Mouse (Mus musculus): Measurements from ENCODE around the gene Olfr282. TPM values are rescaled to one million over a fixed set of nuclear protein-coding genes. Genes with fewer than 3 reads are reported as not detected.
A peak's percentile ranks its signal among the peaks of the same experiment; 100 is the strongest.

Gene Olfr282
- polyA plus RNA-seq, 1 experiment from 2014 or later = not detected

DNA sequence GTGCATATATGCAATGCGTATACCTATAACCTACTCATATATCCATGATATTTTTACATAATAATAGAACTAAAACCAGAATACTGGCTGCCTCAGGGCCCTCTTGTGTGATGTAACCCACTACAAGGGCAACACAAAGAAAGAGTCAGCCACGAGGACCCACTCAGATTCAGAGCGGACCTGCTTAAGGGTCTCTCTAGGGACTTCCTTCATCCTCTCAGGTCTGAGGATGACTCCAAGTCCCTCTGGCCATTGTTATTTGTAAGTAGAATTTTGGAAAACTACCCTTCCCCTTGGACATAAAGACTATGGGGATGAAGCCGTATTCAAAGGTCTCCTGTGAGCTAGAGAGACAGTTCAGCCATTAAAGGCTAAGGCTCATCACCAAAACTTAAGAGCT lies 38.6 kb downstream of the Olfr282 start, which contains the start of gene OR5BS1P:
OR5BS1P (plus strand) TSS at position 301 of the 400 bp plus-strand sequence.
- Histone ChIP-seq H3K27me3 (ENCODE audit: insufficient read depth, low read length) (no peaks in the 10 kb centered on the region), H3K27ac (ENCODE audit: low read length) (no peak within 1 kb of the TSS), H3K9ac (replicated peaks; ENCODE audit: low read length) (no peak within 1 kb of the TSS), H3K4me2 (replicated peaks; ENCODE audit: low read depth, low read length) (no peak within 1 kb of the TSS), H3K4me3 (ENCODE audit: low read length) (no peak within 1 kb of the TSS), H3K9me3 (ENCODE audit: low read length) (0 out of 2 replicates have a peak, but pooled peaks cover 5% of the 10 kb centered on the region), H3K4me1 (ENCODE audit: insufficient read depth, low read length) (no peaks in the 10 kb centered on the region), H3K36me3 (ENCODE audit: insufficient read depth, low read length) (no peaks in the 10 kb centered on the region)
- ATAC-seq (ENCODE audit: low FRiP score, low TSS enrichment) = no peak
- 93% methylated on average over 4 of the region's 4 CpGs for WGBS

DNA sequence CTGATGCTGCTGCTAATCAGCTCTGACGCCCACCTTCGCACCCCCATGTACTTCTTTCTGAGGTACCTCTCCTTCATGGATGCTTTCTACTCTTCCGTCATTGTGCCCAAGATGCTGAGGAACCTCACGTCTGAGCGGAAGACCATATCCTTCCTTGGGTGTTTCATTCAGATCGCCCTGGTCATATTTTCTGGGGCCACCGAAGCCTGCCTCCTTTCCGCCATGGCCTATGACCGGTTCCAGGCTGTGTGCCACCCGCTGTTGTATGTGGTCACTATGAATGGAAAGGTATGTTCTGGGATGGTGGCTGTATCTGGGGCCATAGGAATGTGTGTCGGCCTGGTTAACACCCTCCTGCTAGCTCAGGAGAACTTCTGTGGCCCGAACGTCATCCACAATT lies 40.5 kb downstream of the Olfr282 start:
- H3K4me3 ChIP-seq (ENCODE audit: low read length) = no peak overlapping the region
- no peaks in the 10 kb centered on the region for H3K4me1 ChIP-seq (ENCODE audit: insufficient read depth, low read length)
- no peaks in the 10 kb centered on the region for H3K27me3 ChIP-seq (ENCODE audit: insufficient read depth, low read length)
- WGBS = 88% methylated on average over 13 of the region's 13 CpGs
- no peak overlapping the region for H3K4me2 ChIP-seq (replicated peaks; ENCODE audit: low read depth, low read length)
- H3K27ac ChIP-seq (ENCODE audit: low read length) = no peak overlapping the region
- H3K36me3 ChIP-seq (ENCODE audit: insufficient read depth, low read length) = no peaks in the 10 kb centered on the region
- no peak overlapping the region for H3K9ac ChIP-seq (replicated peaks; ENCODE audit: low read length)
- H3K9me3 ChIP-seq (ENCODE audit: low read length) = 0 out of 2 replicates have a peak, but pooled peaks cover 5% of the 10 kb centered on the region
- ATAC-seq (ENCODE audit: low FRiP score, low TSS enrichment) = no peak

DNA sequence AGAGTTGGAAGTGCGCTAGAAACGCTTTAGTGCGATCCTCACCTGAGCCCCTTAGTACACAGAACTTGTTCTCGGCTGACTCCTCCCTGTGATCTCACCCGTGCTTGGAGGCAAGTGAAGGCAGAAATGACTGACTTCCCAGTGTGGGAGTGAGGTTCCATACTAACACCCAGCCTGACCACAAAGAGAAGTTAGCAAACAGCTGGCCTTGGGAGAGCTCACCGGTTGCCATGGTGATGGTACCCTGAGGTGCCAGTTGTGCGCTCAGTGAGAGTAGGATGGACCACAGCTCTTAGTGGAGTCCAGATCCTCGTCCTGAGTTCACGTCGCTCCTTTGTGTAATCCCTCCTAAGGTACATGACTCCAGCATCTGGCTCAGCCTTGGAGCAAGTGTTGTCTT lies 43.9 kb downstream of the Olfr282 start:
- 84% methylated on average over 10 of the region's 10 CpGs for WGBS
- Histone ChIP-seq H3K9ac (replicated peaks; ENCODE audit: low read length) (no peak overlapping the region), H3K27ac (ENCODE audit: low read length) (no peak overlapping the region), H3K9me3 (ENCODE audit: low read length) (no peaks in the 10 kb centered on the region), H3K4me2 (replicated peaks; ENCODE audit: low read depth, low read length) (no peak overlapping the region), H3K27me3 (ENCODE audit: insufficient read depth, low read length) (no peaks in the 10 kb centered on the region), H3K4me1 (ENCODE audit: insufficient read depth, low read length) (no peaks in the 10 kb centered on the region), H3K4me3 (ENCODE audit: low read length) (no peak overlapping the region), H3K36me3 (ENCODE audit: insufficient read depth, low read length) (no peaks in the 10 kb centered on the region)
- no peak for ATAC-seq (ENCODE audit: low FRiP score, low TSS enrichment)

GRCm38 (mm10) chr15:98475382-98475781 lies 44.4 kb downstream of the Olfr282 start:
- H3K27me3 ChIP-seq (ENCODE audit: insufficient read depth, low read length) = no peaks in the 10 kb centered on the region
- H3K4me3 ChIP-seq (ENCODE audit: low read length) = no peak overlapping the region
- H3K4me1 ChIP-seq (ENCODE audit: insufficient read depth, low read length) = no peaks in the 10 kb centered on the region
- 49% methylated on average over 10 of the region's 10 CpGs for WGBS
- H3K4me2 ChIP-seq (replicated peaks; ENCODE audit: low read depth, low read length) = no peak overlapping the region
- no peak overlapping the region for H3K9ac ChIP-seq (replicated peaks; ENCODE audit: low read length)
- no peaks in the 10 kb centered on the region for H3K36me3 ChIP-seq (ENCODE audit: insufficient read depth, low read length)
- no peaks in the 10 kb centered on the region for H3K9me3 ChIP-seq (ENCODE audit: low read length)
- H3K27ac ChIP-seq (ENCODE audit: low read length) = no peak overlapping the region
- no peak for ATAC-seq (ENCODE audit: low FRiP score, low TSS enrichment)

- no peak overlapping the region for H3K9ac ChIP-seq (replicated peaks; ENCODE audit: low read length)
- H3K27ac ChIP-seq (ENCODE audit: low read length) = no peak overlapping the region
- no peak for ATAC-seq (ENCODE audit: low FRiP score, low TSS enrichment)
- no peaks in the 10 kb centered on the region for H3K9me3 ChIP-seq (ENCODE audit: low read length)
- H3K27me3 ChIP-seq (ENCODE audit: insufficient read depth, low read length) = no peaks in the 10 kb centered on the region
- H3K4me2 ChIP-seq (replicated peaks; ENCODE audit: low read depth, low read length) = no peak overlapping the region
- H3K4me3 ChIP-seq (ENCODE audit: low read length) = no peak overlapping the region
- 74% methylated on average over 5 of the region's 5 CpGs for WGBS
- H3K4me1 ChIP-seq (ENCODE audit: insufficient read depth, low read length) = no peaks in the 10 kb centered on the region
- no peaks in the 10 kb centered on the region for H3K36me3 ChIP-seq (ENCODE audit: insufficient read depth, low read length)
These were observed 45.3 kb downstream of the Olfr282 start for GRCm38 (mm10) chr15:98476281-98476680.

DNA sequence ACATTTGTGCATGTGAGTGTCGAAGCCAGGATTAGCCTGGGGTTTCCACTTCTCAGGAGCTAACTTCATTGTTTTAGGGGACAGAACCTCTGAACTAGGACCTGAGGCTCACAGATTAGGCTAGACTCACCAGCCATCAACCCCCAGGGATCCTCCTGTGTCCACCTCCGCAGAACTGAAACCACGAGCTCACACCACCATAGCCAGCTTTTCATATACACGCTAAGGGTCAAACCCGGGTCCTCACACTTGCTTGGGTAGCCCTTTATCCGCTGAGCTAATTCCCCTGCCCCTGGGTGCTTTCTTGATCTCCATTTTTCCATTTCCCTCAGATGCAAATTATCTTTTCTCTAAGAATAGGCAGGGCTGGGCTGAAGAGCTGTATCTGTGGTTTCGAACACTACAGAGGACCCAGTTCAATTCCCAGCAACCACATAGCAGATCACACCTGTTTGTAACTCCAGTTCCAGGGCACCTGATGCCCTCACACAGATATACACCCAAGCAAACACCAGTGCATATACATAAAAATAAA lies 48.6 kb downstream of the Olfr282 start:
- Histone ChIP-seq H3K4me3 (ENCODE audit: low read length) (no peak overlapping the region), H3K27ac (ENCODE audit: low read length) (no peak overlapping the region), H3K4me2 (replicated peaks; ENCODE audit: low read depth, low read length) (no peak overlapping the region), H3K27me3 (ENCODE audit: insufficient read depth, low read length) (no peaks in the 10 kb centered on the region), H3K9me3 (ENCODE audit: low read length) (no peaks in the 10 kb centered on the region), H3K36me3 (ENCODE audit: insufficient read depth, low read length) (no peaks in the 10 kb centered on the region), H3K9ac (replicated peaks; ENCODE audit: low read length) (no peak overlapping the region), H3K4me1 (ENCODE audit: insufficient read depth, low read length) (no peaks in the 10 kb centered on the region)
- WGBS = 78% methylated on average over 7 of the region's 7 CpGs
- no peak for ATAC-seq (ENCODE audit: low FRiP score, low TSS enrichment)

GRCm38 (mm10) chr15:98482701-98483100 lies 51.7 kb downstream of the Olfr282 start, which contains the start of gene Lalba:
Lalba (minus strand) TSS chr15:98482721.
- Histone ChIP-seq H3K27ac (ENCODE audit: low read length) (no peak within 1 kb of the TSS), H3K36me3 (ENCODE audit: insufficient read depth, low read length) (no peaks in the 10 kb centered on the region), H3K9ac (replicated peaks; ENCODE audit: low read length) (no peak within 1 kb of the TSS), H3K27me3 (ENCODE audit: insufficient read depth, low read length) (no peaks in the 10 kb centered on the region), H3K4me2 (replicated peaks; ENCODE audit: low read depth, low read length) (no peak within 1 kb of the TSS), H3K4me3 (ENCODE audit: low read length) (no peak within 1 kb of the TSS), H3K9me3 (ENCODE audit: low read length) (no peaks in the 10 kb centered on the region), H3K4me1 (ENCODE audit: insufficient read depth, low read length) (no peaks in the 10 kb centered on the region)
- 67% methylated on average over 3 of the region's 3 CpGs for WGBS
- no peak for ATAC-seq (ENCODE audit: low FRiP score, low TSS enrichment)

- no peak for ATAC-seq (ENCODE audit: low FRiP score, low TSS enrichment)
- Histone ChIP-seq H3K4me1 (ENCODE audit: insufficient read depth, low read length) (no peaks in the 10 kb centered on the region), H3K4me3 (ENCODE audit: low read length) (no peak overlapping the region), H3K4me2 (replicated peaks; ENCODE audit: low read depth, low read length) (no peak overlapping the region), H3K9ac (replicated peaks; ENCODE audit: low read length) (no peak overlapping the region), H3K27me3 (ENCODE audit: insufficient read depth, low read length) (no peaks in the 10 kb centered on the region), H3K9me3 (ENCODE audit: low read length) (0 out of 2 replicates have a peak, but pooled peaks cover 3% of the 10 kb centered on the region), H3K27ac (ENCODE audit: low read length) (peak overlapping the region; percentile 31; the same call in 1 of the 2 replicates), H3K36me3 (ENCODE audit: insufficient read depth, low read length) (no peaks in the 10 kb centered on the region)
- WGBS = 45% methylated on average over 18 of the region's 18 CpGs
These were observed 53.2 kb downstream of the Olfr282 start for GRCm38 (mm10) chr15:98483907-98484886.

DNA sequence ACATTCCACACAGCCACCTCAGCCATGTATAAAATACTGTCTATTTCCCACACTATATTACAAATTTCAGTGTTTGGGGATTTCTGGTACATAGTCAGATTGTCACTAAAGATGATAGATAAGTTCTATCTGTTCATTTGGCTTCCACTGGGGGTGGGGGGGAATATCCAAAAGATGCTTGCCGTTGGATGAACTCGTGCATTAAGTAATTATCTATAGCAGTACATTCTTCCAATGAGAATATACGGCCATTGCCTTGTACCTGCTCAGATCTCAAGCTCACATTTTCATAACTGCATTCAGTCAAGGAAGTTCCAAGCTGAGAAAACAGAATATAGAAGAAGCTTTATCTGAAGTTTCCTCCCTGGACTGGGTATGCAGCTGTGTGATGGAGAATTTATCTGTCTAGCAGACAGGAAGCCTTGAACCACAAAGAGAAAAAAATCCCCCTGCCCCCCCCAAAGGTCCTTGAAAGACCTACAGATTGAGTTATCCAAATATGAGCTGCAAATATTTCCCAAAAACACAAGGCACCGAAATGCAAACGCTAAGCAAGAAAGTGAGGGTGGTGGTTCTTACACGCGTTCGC lies 55.5 kb downstream of the Olfr282 start:
- Histone ChIP-seq H3K27me3 (ENCODE audit: insufficient read depth, low read length) (no peaks in the 10 kb centered on the region), H3K9me3 (ENCODE audit: low read length) (0 out of 2 replicates have a peak, but pooled peaks cover 3% of the 10 kb centered on the region), H3K36me3 (ENCODE audit: insufficient read depth, low read length) (no peaks in the 10 kb centered on the region), H3K9ac (replicated peaks; ENCODE audit: low read length) (no peak overlapping the region), H3K27ac (ENCODE audit: low read length) (no peak overlapping the region), H3K4me3 (ENCODE audit: low read length) (no peak overlapping the region), H3K4me1 (ENCODE audit: insufficient read depth, low read length) (no peaks in the 10 kb centered on the region), H3K4me2 (replicated peaks; ENCODE audit: low read depth, low read length) (no peak overlapping the region)
- WGBS = 96% methylated on average over 8 of the region's 8 CpGs
- no peak for ATAC-seq (ENCODE audit: low FRiP score, low TSS enrichment)
